Mouse (Mus musculus): ENCODE measurements around the gene Zfp954.
"Not testable (repeated sequence)": the region's sequence is repeated elsewhere in the genome, so short reads cannot be mapped to it uniquely, and the experiment has no call there.

Gene Zfp954

GRCm38 (mm10) chr7:7120921-7121601, at the start of gene Zfp954:
Gene Zfp954 (minus strand): TSS chr7:7121488.
- peak; percentile 73 for DNase-seq (ENCODE audit: extremely low spot score, low read depth, low spot score)

DNA sequence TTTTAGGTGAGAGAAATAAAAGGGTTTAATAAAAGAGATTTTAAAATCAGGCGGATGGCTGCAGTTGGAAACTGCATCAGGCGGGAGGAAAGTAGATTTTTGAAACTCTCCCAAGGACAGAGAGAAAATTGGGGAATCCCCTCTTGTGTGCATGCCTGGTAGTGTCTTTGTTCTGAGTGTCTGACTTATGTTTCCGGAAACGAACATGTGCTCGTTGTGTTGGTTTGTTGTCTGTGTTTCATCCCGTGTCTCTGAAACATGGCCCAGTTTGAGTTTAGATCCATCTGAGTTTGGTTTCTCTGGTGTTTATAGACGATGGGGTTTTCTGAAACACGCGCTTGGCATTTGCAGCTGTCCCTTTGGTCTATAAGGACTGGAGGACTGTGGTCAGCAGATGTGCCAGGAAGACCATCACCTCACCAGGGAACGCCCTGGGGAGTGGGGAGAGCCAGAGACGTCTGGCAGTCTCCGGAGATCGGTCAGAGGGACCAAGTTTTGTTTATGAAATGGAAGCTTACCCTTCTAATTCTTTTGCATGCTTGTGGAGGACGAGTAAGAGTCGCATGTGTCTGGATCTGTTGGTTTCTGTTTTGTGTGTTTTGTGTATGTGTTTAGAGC, 24.8 kb upstream of the Zfp954 start:
- DNase-seq (ENCODE audit: extremely low spot score, low read depth, low spot score), result no peak

DNA sequence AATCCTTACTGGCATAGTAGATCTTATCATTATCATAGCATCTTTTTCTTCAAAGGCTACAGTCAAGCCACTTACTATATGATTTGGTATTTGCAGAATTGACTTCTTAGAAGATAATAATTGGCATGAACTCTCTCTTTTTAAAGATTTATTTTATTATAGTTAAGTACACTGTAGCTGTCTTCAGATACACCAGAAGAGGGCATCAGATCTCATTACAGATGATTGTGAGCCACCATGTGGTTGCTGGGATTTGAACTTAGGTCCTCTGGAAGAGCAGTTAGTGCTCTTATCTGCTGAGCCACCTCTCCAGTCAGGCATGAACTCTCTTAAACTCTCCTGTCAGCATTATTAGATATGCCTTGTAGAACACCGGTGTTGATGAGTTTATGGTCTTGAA, 22.9 kb upstream of the Zfp954 start:
- DNase-seq (ENCODE audit: extremely low spot score, low read depth, low spot score), result no peak

GRCm38 (mm10) chr7:7136379-7136866, 15.1 kb upstream of the Zfp954 start, which contains the start of gene Zfp773:
Gene Zfp773 (minus strand): TSS chr7:7136755.
- peak; percentile 64 for DNase-seq (ENCODE audit: extremely low spot score, low read depth, low spot score)

GRCm38 (mm10) chr7:7132751-7133150, 11.5 kb upstream of the Zfp954 start:
- DNase-seq (ENCODE audit: extremely low spot score, low read depth, low spot score), result no peak

GRCm38 (mm10) chr7:7130491-7131124, 9.3 kb upstream of the Zfp954 start:
- not testable (repeated sequence) for DNase-seq (ENCODE audit: extremely low spot score, low read depth, low spot score)

DNA sequence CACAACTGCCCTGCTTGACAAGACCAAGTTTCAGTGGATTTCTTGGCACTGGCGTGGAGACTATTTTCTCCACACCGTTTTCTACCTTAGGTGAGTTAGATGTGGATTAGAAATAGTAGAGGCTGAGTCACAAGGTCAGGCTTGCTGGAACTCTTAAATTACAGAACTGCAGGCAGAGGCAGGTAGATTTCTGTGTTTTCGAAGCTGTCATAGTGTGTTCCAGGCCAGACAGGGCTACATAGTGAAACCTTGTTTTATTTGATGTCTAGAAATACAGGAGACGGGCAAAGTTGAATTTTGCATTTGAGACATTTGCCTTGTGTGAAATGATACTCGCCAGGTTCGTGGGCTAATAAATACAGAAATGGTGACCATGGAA, 303 bp upstream of the Zfp954 start:
- no peak for DNase-seq (ENCODE audit: extremely low spot score, low read depth, low spot score)

DNA sequence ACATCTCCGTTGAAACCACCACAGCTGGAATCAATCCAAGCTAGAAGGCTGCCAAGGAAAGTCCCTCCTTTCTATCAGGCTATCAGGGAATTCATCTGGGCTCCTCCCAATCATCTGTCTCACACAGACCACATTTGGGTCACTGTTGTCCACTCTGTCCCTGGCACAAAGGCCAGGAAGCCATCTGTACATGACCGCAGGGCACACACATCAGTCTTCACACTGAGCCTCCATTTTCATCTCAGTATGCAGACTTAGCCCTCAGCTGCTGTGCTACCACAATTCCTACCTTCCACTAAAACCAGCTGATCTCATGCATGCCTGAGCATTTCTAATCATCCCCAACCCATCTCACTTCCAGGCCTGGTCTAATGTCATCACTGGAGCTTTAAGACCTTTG, 2.8 kb downstream of the Zfp954 start:
- no peak for DNase-seq (ENCODE audit: extremely low spot score, low read depth, low spot score)

DNA sequence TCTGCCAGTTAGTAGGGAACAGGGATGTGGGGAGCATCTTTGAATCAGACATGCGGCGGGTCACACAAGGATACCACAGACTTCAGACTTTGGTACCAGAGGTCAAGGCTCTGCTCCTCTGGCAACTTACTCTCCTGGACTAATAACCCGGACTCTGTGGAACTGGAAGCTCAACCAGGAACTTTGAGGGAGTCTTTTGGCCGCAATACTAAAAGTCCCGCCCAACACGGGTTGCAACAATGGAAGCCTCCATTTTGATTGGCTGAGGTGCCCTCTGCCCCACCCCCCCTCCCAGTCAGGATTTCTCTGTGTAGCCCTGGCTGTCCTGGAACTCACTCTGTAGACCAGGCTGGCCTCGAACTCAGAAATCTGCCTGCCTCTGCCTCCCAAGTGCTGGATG, 12.8 kb downstream of the Zfp954 start:
- DNase-seq (ENCODE audit: extremely low spot score, low read depth, low spot score), result no peak
